Mouse (Mus musculus): ENCODE results near the gene Dnajc25. TPM values are rescaled to one million over a fixed set of nuclear protein-coding genes. Genes with fewer than 3 reads are reported as not detected.

The Dnajc25 gene
- polyA plus RNA-seq, 1 experiment from 2014 or later: 8.5 TPM

DNA sequence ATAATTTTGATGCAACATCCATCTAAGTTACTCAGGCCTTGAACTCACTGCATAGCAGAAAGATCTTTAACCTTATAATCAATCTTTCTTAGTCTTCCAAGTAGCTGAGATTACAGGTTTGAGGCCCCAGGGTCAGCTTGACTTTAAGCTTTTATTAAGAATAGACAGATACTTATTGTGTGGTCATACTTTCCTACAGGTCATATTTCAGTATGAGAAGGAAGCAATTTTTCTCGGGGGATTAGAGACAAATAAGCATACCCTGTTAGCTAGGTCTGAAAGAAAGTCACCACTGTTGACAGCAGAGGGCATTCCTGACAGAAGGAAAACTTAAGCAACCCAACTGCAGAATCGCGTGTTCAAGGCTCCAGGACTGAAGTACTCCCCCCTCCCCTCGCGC lies 13.1 kb downstream of the Dnajc25 start:
- H3K4me1 ChIP-seq: peaks cover 24% of the 10 kb centered on the region
- H3K9me3 ChIP-seq: no peaks in the 10 kb centered on the region
- ATAC-seq (ENCODE audit: low FRiP score): no peak
- no peak overlapping the region for H3K9ac ChIP-seq
- H3K4me2 ChIP-seq: no peak overlapping the region
- 80% methylated on average over 5 of the region's 5 CpGs for WGBS
- no peaks in the 10 kb centered on the region for H3K27me3 ChIP-seq
- no peak overlapping the region for H3K4me3 ChIP-seq (replicated peaks)
- H3K36me3 ChIP-seq (replicated peaks): no peaks in the 10 kb centered on the region
- H3K27ac ChIP-seq: no peak overlapping the region

DNA sequence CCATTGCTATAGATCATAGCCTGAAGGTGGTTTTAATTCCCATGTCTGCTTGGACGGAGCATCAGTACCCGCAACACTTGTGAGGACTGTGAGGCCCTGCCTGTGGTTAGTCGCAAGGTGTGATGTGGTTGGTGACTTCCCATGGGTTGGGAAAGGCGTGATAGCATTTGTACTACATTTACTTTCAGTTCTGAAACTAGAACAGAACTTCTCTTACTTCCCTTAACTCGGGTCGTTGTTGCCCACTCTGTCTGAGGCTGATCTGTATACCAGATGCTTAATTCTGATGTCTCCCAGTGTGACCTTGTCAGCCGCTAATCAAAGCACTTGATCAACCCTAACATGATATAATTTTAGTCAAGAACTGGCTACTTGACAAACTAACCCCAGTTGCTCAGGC lies 14.3 kb downstream of the Dnajc25 start:
- Histone ChIP-seq H3K27ac (no peak overlapping the region), H3K27me3 (no peaks in the 10 kb centered on the region), H3K9ac (no peak overlapping the region), H3K4me3 (replicated peaks) (no peak overlapping the region), H3K4me1 (peaks cover 16% of the 10 kb centered on the region), H3K36me3 (replicated peaks) (no peaks in the 10 kb centered on the region), H3K9me3 (no peaks in the 10 kb centered on the region), H3K4me2 (no peak overlapping the region)
- ATAC-seq (ENCODE audit: low FRiP score): no peak
- 94% methylated on average over 7 of the region's 7 CpGs for WGBS

DNA sequence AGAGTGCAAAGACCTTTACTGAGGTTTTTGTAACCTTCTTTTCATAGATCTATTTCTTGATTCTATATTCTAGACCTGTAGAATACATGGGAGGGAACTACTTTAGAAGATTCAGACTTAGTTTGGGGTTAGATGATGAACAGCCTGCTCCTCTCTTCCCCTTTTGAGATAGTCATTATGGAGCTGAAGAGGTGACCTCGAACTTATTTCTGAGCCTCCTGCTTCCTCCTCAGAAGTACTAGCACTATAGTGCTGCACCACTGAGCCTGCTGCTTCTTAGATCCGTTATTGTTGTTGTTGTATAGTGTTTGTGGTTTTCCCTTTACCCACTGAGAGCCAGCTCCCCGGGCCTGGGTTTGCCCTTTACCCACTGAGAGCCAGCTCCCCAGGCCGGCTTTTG lies 14.8 kb downstream of the Dnajc25 start:
- Histone ChIP-seq H3K36me3 (replicated peaks) (no peaks in the 10 kb centered on the region), H3K4me3 (replicated peaks) (no peak overlapping the region), H3K9ac (no peak overlapping the region), H3K4me2 (no peak overlapping the region), H3K4me1 (peaks cover 11% of the 10 kb centered on the region), H3K9me3 (no peaks in the 10 kb centered on the region), H3K27me3 (no peaks in the 10 kb centered on the region), H3K27ac (no peak overlapping the region)
- 78% methylated on average over 4 of the region's 4 CpGs for WGBS
- ATAC-seq (ENCODE audit: low FRiP score): no peak

DNA sequence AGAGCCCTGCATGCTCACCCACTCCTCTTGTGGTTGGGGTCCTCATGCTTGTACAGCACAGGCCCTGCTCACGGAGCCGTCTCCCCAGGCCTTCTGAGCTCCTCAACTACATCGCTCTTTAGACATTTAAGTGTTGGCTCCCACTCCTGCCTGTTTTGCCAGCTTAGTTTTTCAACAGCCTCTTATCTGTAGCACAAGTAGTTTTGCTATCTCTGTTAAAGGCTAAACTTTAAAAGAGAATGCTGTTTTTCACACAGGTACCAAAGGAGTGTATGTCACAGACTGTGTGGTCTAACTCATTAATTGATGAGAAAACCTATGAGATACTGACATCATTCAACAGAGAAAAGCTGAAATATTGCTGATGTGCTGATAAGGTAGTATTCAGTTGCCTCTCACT lies 16.6 kb downstream of the Dnajc25 start:
- Histone ChIP-seq H3K4me1 (no peaks in the 10 kb centered on the region; the same call in 1 of the 2 replicates), H3K4me2 (no peak overlapping the region), H3K4me3 (replicated peaks) (no peak overlapping the region), H3K9ac (no peak overlapping the region), H3K36me3 (replicated peaks) (no peaks in the 10 kb centered on the region), H3K27me3 (no peaks in the 10 kb centered on the region), H3K9me3 (no peaks in the 10 kb centered on the region), H3K27ac (no peak overlapping the region)
- no peak for ATAC-seq (ENCODE audit: low FRiP score)
- 81% methylated on average over 3 of the region's 3 CpGs for WGBS

DNA sequence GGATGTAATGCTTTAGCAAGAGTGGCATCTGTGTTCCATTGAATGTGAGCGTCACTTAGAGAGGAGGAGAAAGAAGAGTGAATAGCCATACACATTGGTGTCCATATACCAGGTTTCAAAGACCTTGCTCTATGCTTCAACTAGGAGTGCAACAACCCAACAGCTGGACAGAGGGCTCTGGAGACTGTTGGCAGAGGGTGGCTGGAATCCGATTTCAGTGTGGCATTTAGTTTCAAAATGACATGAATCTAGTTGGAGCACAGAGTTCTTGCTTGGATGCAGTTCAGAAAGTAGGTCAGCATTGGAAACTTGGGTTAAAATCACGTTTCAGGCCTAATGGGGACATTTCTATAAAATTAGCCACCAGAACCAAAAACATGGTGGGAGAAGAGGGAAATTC lies 20.3 kb downstream of the Dnajc25 start:
- H3K9ac ChIP-seq: no peak overlapping the region
- no peaks in the 10 kb centered on the region for H3K27me3 ChIP-seq
- H3K4me1 ChIP-seq: no peaks in the 10 kb centered on the region
- no peaks in the 10 kb centered on the region for H3K9me3 ChIP-seq
- no peak overlapping the region for H3K4me3 ChIP-seq (replicated peaks)
- peaks cover 16% of the 10 kb centered on the region for H3K36me3 ChIP-seq (replicated peaks)
- H3K27ac ChIP-seq: no peak overlapping the region
- ATAC-seq (ENCODE audit: low FRiP score): no peak
- no peak overlapping the region for H3K4me2 ChIP-seq
- WGBS: 90% methylated on average over 3 of the region's 3 CpGs

DNA sequence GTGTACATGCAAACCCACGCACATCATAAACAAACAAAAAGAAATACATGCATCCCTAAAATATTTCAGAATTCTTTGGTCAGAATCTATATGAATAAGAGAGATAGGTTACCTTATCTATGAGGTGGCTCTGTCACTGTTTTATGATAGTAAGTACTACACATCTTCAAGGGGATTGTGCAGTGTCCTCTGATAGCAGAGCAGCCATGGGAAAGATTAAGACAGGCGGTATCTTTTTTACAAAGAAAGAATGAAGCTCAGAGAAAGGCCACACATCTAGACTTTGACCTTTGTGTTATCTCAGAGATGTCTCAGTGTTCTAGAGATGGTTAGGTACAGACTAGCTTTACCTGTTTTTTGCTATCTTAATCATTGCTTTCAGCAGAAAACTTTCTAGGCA lies 22.1 kb downstream of the Dnajc25 start:
- Histone ChIP-seq H3K27ac (no peak overlapping the region), H3K9me3 (no peaks in the 10 kb centered on the region), H3K9ac (no peak overlapping the region), H3K4me2 (no peak overlapping the region), H3K27me3 (no peaks in the 10 kb centered on the region), H3K36me3 (replicated peaks) (peaks cover 23% of the 10 kb centered on the region), H3K4me1 (no peaks in the 10 kb centered on the region), H3K4me3 (replicated peaks) (no peak overlapping the region)
- 92% methylated on average over 2 of the region's 2 CpGs for WGBS
- ATAC-seq (ENCODE audit: low FRiP score): no peak

DNA sequence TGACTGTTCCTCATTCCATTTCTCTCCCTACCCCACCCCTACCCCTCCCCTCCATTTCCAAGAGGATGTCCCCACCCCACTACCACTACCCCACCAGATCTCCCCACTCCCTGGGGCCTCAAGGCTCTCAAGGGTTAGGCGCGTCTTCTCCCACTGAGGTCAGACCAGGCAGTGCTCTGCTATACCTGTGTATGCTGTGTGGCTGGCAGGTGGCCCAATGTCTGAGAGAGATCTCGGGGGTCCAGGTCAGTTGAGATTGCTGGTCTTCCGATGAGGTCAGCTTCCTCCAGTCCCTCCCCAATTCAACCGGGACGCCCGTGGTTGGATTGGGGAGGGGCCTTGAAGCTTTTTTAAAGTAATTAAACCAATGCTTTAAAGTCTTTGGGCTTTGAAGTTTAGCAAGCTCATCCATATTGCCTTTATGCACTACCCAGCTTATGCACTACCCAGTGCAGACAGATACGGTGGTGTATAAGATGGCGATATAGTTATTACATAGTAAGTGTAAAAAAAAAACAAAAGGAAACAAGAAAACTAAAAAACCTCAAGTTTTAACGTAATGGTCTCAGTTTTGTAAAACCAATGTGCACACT lies 39.6 kb downstream of the Dnajc25 start:
- no peak overlapping the region for H3K27ac ChIP-seq
- no peaks in the 10 kb centered on the region for H3K9me3 ChIP-seq
- H3K27me3 ChIP-seq: no peaks in the 10 kb centered on the region
- peak overlapping the region; percentile 68 for H3K4me2 ChIP-seq
- ATAC-seq (ENCODE audit: low FRiP score): no peak
- WGBS: 73% methylated on average over 10 of the region's 10 CpGs
- peaks cover 7% of the 10 kb centered on the region; the same call in 1 of the 2 replicates for H3K4me1 ChIP-seq
- H3K36me3 ChIP-seq (replicated peaks): no peaks in the 10 kb centered on the region
- H3K4me3 ChIP-seq (replicated peaks): peak overlapping the region; percentile 80
- no peak overlapping the region for H3K9ac ChIP-seq

DNA sequence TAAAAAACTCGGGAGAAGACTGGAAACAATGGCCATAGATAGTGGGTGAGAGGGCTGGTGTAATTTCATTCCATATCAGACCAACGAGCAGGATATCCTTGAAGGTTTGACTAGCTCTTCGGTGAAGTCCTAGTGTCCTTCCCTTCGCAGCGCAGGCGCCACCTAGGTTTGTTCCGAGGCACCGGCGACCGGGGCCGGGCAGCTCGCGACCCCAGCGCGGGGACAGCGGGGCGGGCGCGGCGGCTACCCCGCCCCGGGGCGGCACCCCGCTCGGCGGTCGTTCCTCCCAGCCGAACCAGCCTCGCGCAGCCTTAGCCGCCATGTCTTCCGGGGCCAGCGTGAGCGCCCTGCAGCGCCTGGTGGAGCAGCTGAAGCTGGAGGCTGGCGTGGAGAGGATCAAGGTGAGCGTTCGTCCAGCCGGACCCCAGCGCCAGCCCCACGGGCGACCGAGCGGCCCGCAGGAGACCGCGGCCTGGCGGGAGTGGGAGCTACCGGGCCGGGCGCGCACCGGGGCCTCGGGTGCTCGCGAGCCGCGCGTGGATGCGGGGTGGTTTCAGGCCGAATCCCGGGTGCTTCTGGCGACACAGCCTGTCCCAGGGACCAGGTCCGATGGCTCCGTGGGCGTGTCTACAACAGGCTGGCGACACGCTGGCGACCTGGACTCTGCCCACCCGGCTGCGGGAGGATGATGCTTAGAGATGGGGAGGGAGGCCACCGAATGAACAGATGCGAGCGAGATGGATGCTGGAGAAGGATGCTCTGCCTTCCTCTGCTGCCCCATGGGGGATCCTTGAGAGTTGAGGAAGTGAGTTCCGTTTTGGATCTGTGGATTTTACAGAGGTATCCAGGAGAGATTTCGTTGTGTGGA lies 40.3 kb downstream of the Dnajc25 start, which contains the start of gene Gng10:
Gng10 (plus strand) TSS at position 171 of the 868 bp plus-strand sequence.
- H3K4me3 ChIP-seq (replicated peaks): peak within 1 kb of the TSS; percentile 80
- H3K9ac ChIP-seq: peak within 1 kb of the TSS; percentile 82
- peak within 1 kb of the TSS; percentile 68 for H3K4me2 ChIP-seq
- H3K4me1 ChIP-seq: peaks cover 7% of the 10 kb centered on the region; the same call in 1 of the 2 replicates
- peak within 1 kb of the TSS; percentile 86 for H3K27ac ChIP-seq
- H3K27me3 ChIP-seq: no peaks in the 10 kb centered on the region
- H3K9me3 ChIP-seq: no peaks in the 10 kb centered on the region
- peak; percentile 88 for ATAC-seq (ENCODE audit: low FRiP score)
- WGBS: 11% methylated on average over 76 of the region's 76 CpGs
- no peaks in the 10 kb centered on the region for H3K36me3 ChIP-seq (replicated peaks)

DNA sequence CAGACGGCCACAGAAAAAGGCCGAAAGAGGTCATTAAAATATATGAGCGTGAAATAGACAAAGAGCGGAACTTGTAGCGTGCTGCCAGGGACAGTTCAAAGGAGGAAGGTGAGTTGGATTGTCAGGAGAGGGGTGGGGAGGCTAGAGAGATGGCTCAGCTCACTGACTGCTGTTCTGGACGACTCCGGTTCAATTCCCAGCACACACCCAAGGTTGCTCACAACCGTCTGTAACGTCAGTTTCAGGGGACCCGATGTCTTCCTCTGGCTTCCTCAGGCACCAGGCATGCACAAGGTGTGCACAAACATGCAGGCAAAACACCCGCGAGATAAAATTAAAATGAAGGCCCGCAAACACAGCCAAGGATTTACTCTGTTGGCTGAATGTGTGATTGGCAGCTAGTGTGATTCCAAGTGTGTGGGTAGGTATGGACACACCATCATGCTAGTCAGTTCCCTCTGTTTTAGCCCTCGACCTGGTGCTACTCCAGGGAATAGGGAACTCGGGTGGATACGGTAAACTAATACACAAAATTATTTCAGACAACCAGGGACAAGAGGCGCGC lies 41.0 kb downstream of the Dnajc25 start:
- no peaks in the 10 kb centered on the region for H3K9me3 ChIP-seq
- H3K9ac ChIP-seq: peak overlapping the region; percentile 82
- no peaks in the 10 kb centered on the region for H3K27me3 ChIP-seq
- no peaks in the 10 kb centered on the region for H3K36me3 ChIP-seq (replicated peaks)
- peak overlapping the region; percentile 80 for H3K4me3 ChIP-seq (replicated peaks)
- peak overlapping the region; percentile 86; the same call in 1 of the 2 replicates for H3K27ac ChIP-seq
- 57% methylated on average over 18 of the region's 18 CpGs for WGBS
- ATAC-seq (ENCODE audit: low FRiP score): peak; percentile 47; the same call in 1 of the 2 replicates
- peak overlapping the region; percentile 68 for H3K4me2 ChIP-seq
- H3K4me1 ChIP-seq: peaks cover 7% of the 10 kb centered on the region; the same call in 1 of the 2 replicates

DNA sequence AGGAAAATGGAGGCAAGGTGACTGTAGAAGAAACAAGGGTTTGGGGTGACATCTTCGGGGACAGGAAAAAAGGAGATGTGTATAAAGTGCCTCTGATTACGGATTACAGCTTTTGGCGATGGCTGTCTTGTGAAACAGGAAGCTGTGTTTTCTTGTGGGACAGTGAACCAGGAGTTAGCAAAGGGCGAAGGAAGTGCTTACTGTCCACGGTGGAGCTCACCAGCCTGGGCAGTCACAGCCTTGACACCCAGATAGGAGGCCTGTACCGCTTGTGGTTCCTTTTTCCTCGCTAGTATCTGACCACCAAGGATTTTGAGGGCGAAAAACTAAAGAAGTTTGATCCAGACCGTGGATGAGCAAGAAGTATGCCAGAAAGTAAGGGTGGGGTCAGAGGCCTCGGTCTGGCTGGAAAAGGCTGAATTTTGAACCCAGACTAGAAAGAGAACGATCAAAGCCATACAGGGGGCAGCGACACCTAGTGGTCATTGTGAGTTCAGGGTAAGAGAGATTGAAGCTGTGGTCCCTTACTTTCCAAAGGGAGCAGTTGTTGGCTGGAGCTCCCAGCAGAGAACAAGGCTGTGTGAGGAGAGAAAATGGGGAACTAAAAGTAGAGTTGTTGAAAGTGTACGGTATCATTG lies 41.7 kb downstream of the Dnajc25 start:
- Histone ChIP-seq H3K27me3 (no peaks in the 10 kb centered on the region), H3K27ac (no peak overlapping the region), H3K4me3 (replicated peaks) (no peak overlapping the region), H3K9ac (no peak overlapping the region), H3K9me3 (no peaks in the 10 kb centered on the region), H3K4me1 (peaks cover 7% of the 10 kb centered on the region; the same call in 1 of the 2 replicates), H3K36me3 (replicated peaks) (no peaks in the 10 kb centered on the region), H3K4me2 (no peak overlapping the region; the same call in 1 of the 2 replicates)
- peak; percentile 40; the same call in 1 of the 2 replicates for ATAC-seq (ENCODE audit: low FRiP score)
- 49% methylated on average over 13 of the region's 13 CpGs for WGBS

DNA sequence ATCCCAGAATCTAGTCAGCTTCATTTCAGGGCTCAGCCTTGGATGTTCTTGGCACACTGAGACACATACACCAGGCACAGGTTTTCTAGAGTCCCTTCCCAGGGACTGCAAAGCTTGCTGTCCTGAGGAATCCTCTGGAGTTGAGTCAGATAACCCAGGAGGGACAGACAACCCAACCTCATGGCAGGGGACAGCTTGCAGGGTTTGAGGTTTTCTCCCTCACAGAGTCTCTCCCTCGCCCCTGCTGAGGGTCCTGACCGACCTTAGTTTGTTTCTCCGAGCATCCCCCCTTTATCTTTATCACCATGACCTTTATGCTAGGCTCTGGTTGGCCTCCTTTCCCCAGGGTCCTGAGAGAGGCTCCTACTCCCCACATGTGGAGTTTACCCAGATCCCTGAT lies 42.7 kb downstream of the Dnajc25 start:
- H3K27ac ChIP-seq: no peak overlapping the region
- H3K9me3 ChIP-seq: no peaks in the 10 kb centered on the region
- H3K9ac ChIP-seq: no peak overlapping the region
- no peaks in the 10 kb centered on the region for H3K36me3 ChIP-seq (replicated peaks)
- H3K4me1 ChIP-seq: peaks cover 7% of the 10 kb centered on the region; the same call in 1 of the 2 replicates
- H3K27me3 ChIP-seq: no peaks in the 10 kb centered on the region
- H3K4me3 ChIP-seq (replicated peaks): no peak overlapping the region
- WGBS: 88% methylated on average over 3 of the region's 3 CpGs
- ATAC-seq (ENCODE audit: low FRiP score): no peak
- no peak overlapping the region for H3K4me2 ChIP-seq

Data from forebrain, embryonic 12.5 days (tissue).